ENCODE assay signal across 8 mouse cellular contexts in genomic region chr12:36713866-36714662, GRCm38 (mm10).
DNase-seq lines count a peak whose midpoint lies in the region; ATAC-seq and TF ChIP-seq lines count a peak whose summit lies in the region.

No protein-coding gene starts in this region.

- H3K4me1 ChIP-seq in embryonic facial prominence, embryonic 11.5 days (ENCODE audit: control insufficient read depth, insufficient read depth, low read length) = no peaks in the 10 kb centered on the region; the same call in 1 of the 2 replicates
- H3K4me1 ChIP-seq in heart, embryonic 15.5 days (replicated peaks) = 0 out of 2 replicates have a peak, but pooled peaks cover 3% of the 10 kb centered on the region
- H3K4me1 ChIP-seq in lung, embryonic 14.5 days (ENCODE audit: insufficient read depth) = peaks cover 4% of the 10 kb centered on the region; the same call in 1 of the 2 replicates

- H3K27ac ChIP-seq in embryonic facial prominence, embryonic 11.5 days (replicated peaks; ENCODE audit: low read depth, low read length) = no peak overlapping the region
- no peak overlapping the region for H3K27ac ChIP-seq in heart, embryonic 15.5 days
- no peak overlapping the region for H3K27ac ChIP-seq in lung, embryonic 14.5 days (ENCODE audit: low read depth)

- no peaks in the 10 kb centered on the region for H3K9me3 ChIP-seq in embryonic facial prominence, embryonic 11.5 days (replicated peaks; ENCODE audit: control insufficient read depth, low read length)
- H3K9me3 ChIP-seq in heart, embryonic 15.5 days (replicated peaks) = no peaks in the 10 kb centered on the region
- H3K9me3 ChIP-seq in lung, embryonic 14.5 days (ENCODE audit: low read depth, low read length) = no peaks in the 10 kb centered on the region

- DNase-seq in B cell, adult 2 months = peak; percentile 12 to 17
- DNase-seq in R1 (ENCODE audit: low read depth, low spot score) = peak; percentile 37
- peak; percentile 77 for DNase-seq in embryonic facial prominence, embryonic 11.5 days (ENCODE audit: low spot score)
- DNase-seq in kidney, postnatal 36 days = peak; percentile 27 to 39
- DNase-seq in lung, embryonic 14.5 days = peak; percentile 87
- DNase-seq in retina, postnatal 1 day = peak; percentile 64
- no peak for DNase-seq in spleen, postnatal 36 days (ENCODE audit: low spot score in 2 of 2)

- no peak overlapping the region for H3K4me3 ChIP-seq in embryonic facial prominence, embryonic 11.5 days (ENCODE audit: low read depth, low read length)
- peak overlapping the region; percentile 29 for H3K4me3 ChIP-seq in heart, embryonic 15.5 days
- H3K4me3 ChIP-seq in lung, embryonic 14.5 days (ENCODE audit: low read depth, low read length) = no peak overlapping the region

- peak overlapping the region; percentile 22 for H3K4me2 ChIP-seq in embryonic facial prominence, embryonic 11.5 days (ENCODE audit: low read depth, low read length)
- peak overlapping the region; percentile 58 for H3K4me2 ChIP-seq in heart, embryonic 15.5 days
- peak overlapping the region; percentile 53 for H3K4me2 ChIP-seq in lung, embryonic 14.5 days

- no peak overlapping the region for H3K9ac ChIP-seq in embryonic facial prominence, embryonic 11.5 days (replicated peaks; ENCODE audit: low read length)
- 0 out of 2 replicates have a peak overlapping the region, but pooled peaks have one; percentile 14 for H3K9ac ChIP-seq in heart, embryonic 15.5 days
- H3K9ac ChIP-seq in lung, embryonic 14.5 days = no peak overlapping the region

- ATAC-seq in embryonic facial prominence, embryonic 11.5 days (replicated peaks; ENCODE audit: insufficient number of reproducible peaks, low FRiP score, low TSS enrichment, low read depth) = no peak
- no peak for ATAC-seq in heart, embryonic 15.5 days (replicated peaks; ENCODE audit: insufficient number of reproducible peaks, insufficient read depth, low FRiP score, low read depth)
- peak; percentile 68; the same call in 1 of the 2 replicates for ATAC-seq in lung, embryonic 14.5 days (ENCODE audit: insufficient read depth)

- TF ChIP-seq CTCF in lung, embryonic 14.5 days (IDR thresholded peaks at IDR 0.05; ENCODE audit: low read depth) = peak; percentile 71

- WGBS in embryonic facial prominence, embryonic 11.5 days = 19% methylated on average over 17 of the region's 17 CpGs
- WGBS in heart, embryonic 15.5 days = 22% methylated on average over 17 of the region's 17 CpGs
- WGBS in lung, embryonic 14.5 days = 11% methylated on average over 17 of the region's 17 CpGs

- no peaks in the 10 kb centered on the region for H3K27me3 ChIP-seq in embryonic facial prominence, embryonic 11.5 days (ENCODE audit: control insufficient read depth, insufficient read depth, low read length)
- H3K27me3 ChIP-seq in heart, embryonic 15.5 days = no peaks in the 10 kb centered on the region
- H3K27me3 ChIP-seq in lung, embryonic 14.5 days (ENCODE audit: insufficient read depth, low read length) = no peaks in the 10 kb centered on the region

- no peaks in the 10 kb centered on the region for H3K36me3 ChIP-seq in embryonic facial prominence, embryonic 11.5 days (replicated peaks; ENCODE audit: control insufficient read depth, insufficient read depth, low read depth, low read length)
- no peaks in the 10 kb centered on the region for H3K36me3 ChIP-seq in heart, embryonic 15.5 days
- no peaks in the 10 kb centered on the region for H3K36me3 ChIP-seq in lung, embryonic 14.5 days (ENCODE audit: insufficient read depth)

Comparison
In these comparisons a context has a peak if more than half of its experiments do, and no peak if none do; other contexts are left out.
1. DNase-seq: peak in B cell, adult 2 months (2 of 2), R1 (single experiment), embryonic facial prominence, embryonic 11.5 days (single experiment), kidney, postnatal 36 days (2 of 2), lung, embryonic 14.5 days (single experiment) and retina, postnatal 1 day (single experiment); none in spleen, postnatal 36 days (0 of 2).
2. Peak in every context shown above with its lines, with median percentiles within 50 percentile points of each other: H3K4me2 ChIP-seq.